Mouse (Mus musculus) C2C12 (cell line): ENCODE measurements around the gene Flii.

Experiments
- CEBPB ChIP-seq: IDR thresholded peaks from one replicate; pipeline ENCODE4 v1.6.1; 2011; ENCODE audit warnings: low read depth, mild to moderate bottlenecking, control low read depth, moderate library complexity
- CTCF ChIP-seq: IDR thresholded peaks from one replicate; pipeline ENCODE4 v1.5.1; 2011; ENCODE audit not compliant: control insufficient read depth, insufficient read depth, insufficient read length
- MAX ChIP-seq: IDR thresholded peaks from one replicate; pipeline ENCODE4 v1.6.1; 2011; ENCODE audit warnings: mild to moderate bottlenecking, control low read depth
- MYOG ChIP-seq: IDR thresholded peaks from one replicate; pipeline ENCODE4 v1.6.1; 2011; ENCODE audit not compliant: control insufficient read depth, insufficient read length; ENCODE audit errors: extremely low read depth
- USF1 ChIP-seq: IDR thresholded peaks from one replicate; pipeline ENCODE4 v1.6.1; 2011; ENCODE audit warnings: low read depth, mild to moderate bottlenecking, control low read depth, moderate library complexity

- TF ChIP-seq CEBPB (no peak), CTCF (no peak), MAX (no peak), USF1 (no peak), MYOG (no peak)
Observed at GRCm38 (mm10) chr11:60708631-60709030, 18.4 kb downstream of the Flii start.
